Mouse (Mus musculus): ENCODE measurements around the gene Cox4i2. TPM values are rescaled to one million over a fixed set of nuclear protein-coding genes. Genes with fewer than 3 reads are reported as not detected.

Cox4i2 gene
- 0.94 and 1.1 TPM in 2 replicates for polyA plus RNA-seq (2011; ENCODE audit: insufficient read depth, insufficient read length, low read depth, missing spikeins)

DNA sequence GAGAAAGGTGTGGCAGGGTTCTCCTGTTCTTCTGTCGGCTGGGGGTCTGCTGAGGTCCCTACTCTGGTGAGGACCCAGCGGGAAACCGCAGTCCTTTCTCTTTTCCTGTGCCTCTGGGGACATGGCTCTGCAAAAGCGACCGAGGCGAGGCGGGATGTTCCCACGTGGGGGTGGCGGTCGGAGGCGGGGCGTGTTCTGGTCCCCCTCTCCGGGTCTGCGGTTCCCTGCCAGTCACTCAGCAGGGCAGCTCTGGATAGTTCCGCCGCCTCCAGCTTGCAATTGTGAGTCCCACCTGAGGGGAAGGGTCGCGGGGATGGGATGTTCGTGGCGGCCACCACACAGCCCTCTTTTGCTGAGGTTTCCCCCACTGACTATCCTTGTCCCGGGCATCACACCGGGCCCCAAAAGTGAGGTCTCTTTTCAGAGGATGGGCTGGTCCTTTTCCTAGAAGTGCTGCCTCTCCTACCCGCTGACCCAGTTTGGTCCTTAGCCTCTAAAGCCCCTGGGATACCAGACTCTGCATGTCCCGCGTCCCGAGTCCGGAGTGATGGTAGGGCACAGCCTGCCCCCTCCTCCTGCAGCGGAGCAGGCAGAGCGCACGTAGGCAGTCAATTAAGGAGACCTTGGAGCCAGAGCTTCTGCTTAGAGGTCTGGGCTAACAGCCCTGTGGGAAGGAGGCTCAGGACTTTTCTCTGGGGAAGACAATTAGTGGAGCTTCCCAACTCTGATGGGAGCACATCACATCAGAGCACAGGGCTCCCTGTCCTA is at the start of gene Cox4i2:
Cox4i2 (plus strand) TSS at position 230 of the 768 bp plus-strand sequence.
- no peaks in the 10 kb centered on the region for H3K9me3 ChIP-seq (replicated peaks; ENCODE audit: control insufficient read depth, insufficient read depth, low read length, poor library complexity, severe bottlenecking)
- H3K4me3 ChIP-seq (ENCODE audit: low read depth, low read length) = peak within 1 kb of the TSS; percentile 22
- no peaks in the 10 kb centered on the region for H3K36me3 ChIP-seq (ENCODE audit: control insufficient read depth, insufficient read depth, low read length, poor library complexity, severe bottlenecking)
- H3K27me3 ChIP-seq (ENCODE audit: control insufficient read depth, insufficient read depth, low read length, poor library complexity, severe bottlenecking) = no peaks in the 10 kb centered on the region
- H3K4me1 ChIP-seq (ENCODE audit: control insufficient read depth, insufficient read depth, low read length) = no peaks in the 10 kb centered on the region
- TF ChIP-seq EP300 (IDR thresholded peaks at IDR 0.05; ENCODE audit: insufficient read depth, low read depth, low read length) (no peak), POLR2A (IDR thresholded peaks at IDR 0.05; ENCODE audit: insufficient read depth, low read length) (no peak), CTCF (IDR thresholded peaks at IDR 0.05; ENCODE audit: low read depth, low read length) (no peak)
- H3K9ac ChIP-seq (ENCODE audit: low read depth, poor library complexity, severe bottlenecking) = no peak within 1 kb of the TSS
- no peak within 1 kb of the TSS for H3K27ac ChIP-seq (ENCODE audit: insufficient read depth, low read length)

DNA sequence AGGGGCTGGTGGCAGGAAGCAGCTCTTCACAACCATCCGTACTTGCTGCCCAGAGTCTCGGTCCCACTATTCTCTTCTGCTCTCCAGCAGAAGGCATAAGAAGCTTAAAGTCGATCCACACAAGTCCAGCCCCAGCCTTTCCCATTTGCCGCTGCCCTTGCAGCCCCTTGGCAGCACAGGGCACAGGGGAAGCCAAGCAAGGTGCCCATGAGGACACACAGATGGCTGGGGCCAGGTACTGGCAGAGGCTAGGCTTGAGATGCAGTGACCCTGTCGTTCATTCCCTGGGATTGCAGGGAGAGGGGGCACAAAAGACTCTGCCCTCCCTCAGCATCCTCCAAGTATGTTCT is 49.7 kb upstream of the Cox4i2 start:
- H3K9ac ChIP-seq (ENCODE audit: low read depth, poor library complexity, severe bottlenecking) = no peak overlapping the region
- H3K4me1 ChIP-seq (ENCODE audit: control insufficient read depth, insufficient read depth, low read length) = peaks cover 10% of the 10 kb centered on the region
- TF ChIP-seq CTCF (IDR thresholded peaks at IDR 0.05; ENCODE audit: low read depth, low read length) (no peak), POLR2A (IDR thresholded peaks at IDR 0.05; ENCODE audit: insufficient read depth, low read length) (no peak), EP300 (IDR thresholded peaks at IDR 0.05; ENCODE audit: insufficient read depth, low read depth, low read length) (no peak)
- no peak overlapping the region for H3K4me3 ChIP-seq (ENCODE audit: low read depth, low read length)
- H3K27ac ChIP-seq (ENCODE audit: insufficient read depth, low read length) = no peak overlapping the region
- no peaks in the 10 kb centered on the region for H3K27me3 ChIP-seq (ENCODE audit: control insufficient read depth, insufficient read depth, low read length, poor library complexity, severe bottlenecking)
- no peaks in the 10 kb centered on the region for H3K9me3 ChIP-seq (replicated peaks; ENCODE audit: control insufficient read depth, insufficient read depth, low read length, poor library complexity, severe bottlenecking)
- no peaks in the 10 kb centered on the region for H3K36me3 ChIP-seq (ENCODE audit: control insufficient read depth, insufficient read depth, low read length, poor library complexity, severe bottlenecking)

DNA sequence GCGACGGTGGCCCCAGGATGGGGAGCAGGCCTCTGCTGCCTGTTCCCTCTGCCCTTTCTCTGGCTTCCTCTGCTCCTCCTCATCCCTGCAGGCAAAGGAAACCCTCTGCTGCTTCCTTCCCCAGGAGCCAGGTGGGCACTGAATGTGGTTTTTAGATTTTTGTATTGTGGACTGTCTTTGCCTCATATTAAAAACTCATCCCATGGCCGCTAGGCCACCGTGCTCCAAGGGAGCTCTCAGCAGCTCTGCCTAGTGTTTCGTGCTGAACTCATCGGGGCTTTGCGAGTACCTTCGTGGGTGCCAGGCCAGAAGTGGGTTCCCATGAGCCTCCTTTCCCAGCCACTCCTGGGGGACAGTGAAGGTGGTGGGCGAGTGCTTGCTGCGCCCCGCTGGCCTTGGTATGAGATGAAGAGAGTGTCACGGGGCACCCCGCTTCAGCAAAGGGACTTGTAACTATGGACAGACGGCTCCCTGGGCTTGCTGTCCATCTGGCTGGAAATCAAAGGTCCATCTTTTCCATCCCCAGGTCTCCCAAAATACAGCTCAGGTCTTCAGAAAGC is 49.1 kb upstream of the Cox4i2 start:
- TF ChIP-seq POLR2A (IDR thresholded peaks at IDR 0.05; ENCODE audit: insufficient read depth, low read length) = no peak
- TF ChIP-seq CTCF (IDR thresholded peaks at IDR 0.05; ENCODE audit: low read depth, low read length) = no peak
- no peak for TF ChIP-seq EP300 (IDR thresholded peaks at IDR 0.05; ENCODE audit: insufficient read depth, low read depth, low read length)
- Histone ChIP-seq H3K4me3 (ENCODE audit: low read depth, low read length) (no peak overlapping the region), H3K27me3 (ENCODE audit: control insufficient read depth, insufficient read depth, low read length, poor library complexity, severe bottlenecking) (no peaks in the 10 kb centered on the region), H3K9ac (ENCODE audit: low read depth, poor library complexity, severe bottlenecking) (no peak overlapping the region), H3K36me3 (ENCODE audit: control insufficient read depth, insufficient read depth, low read length, poor library complexity, severe bottlenecking) (no peaks in the 10 kb centered on the region), H3K9me3 (replicated peaks; ENCODE audit: control insufficient read depth, insufficient read depth, low read length, poor library complexity, severe bottlenecking) (no peaks in the 10 kb centered on the region), H3K4me1 (ENCODE audit: control insufficient read depth, insufficient read depth, low read length) (peaks cover 4% of the 10 kb centered on the region), H3K27ac (ENCODE audit: insufficient read depth, low read length) (no peak overlapping the region)

DNA sequence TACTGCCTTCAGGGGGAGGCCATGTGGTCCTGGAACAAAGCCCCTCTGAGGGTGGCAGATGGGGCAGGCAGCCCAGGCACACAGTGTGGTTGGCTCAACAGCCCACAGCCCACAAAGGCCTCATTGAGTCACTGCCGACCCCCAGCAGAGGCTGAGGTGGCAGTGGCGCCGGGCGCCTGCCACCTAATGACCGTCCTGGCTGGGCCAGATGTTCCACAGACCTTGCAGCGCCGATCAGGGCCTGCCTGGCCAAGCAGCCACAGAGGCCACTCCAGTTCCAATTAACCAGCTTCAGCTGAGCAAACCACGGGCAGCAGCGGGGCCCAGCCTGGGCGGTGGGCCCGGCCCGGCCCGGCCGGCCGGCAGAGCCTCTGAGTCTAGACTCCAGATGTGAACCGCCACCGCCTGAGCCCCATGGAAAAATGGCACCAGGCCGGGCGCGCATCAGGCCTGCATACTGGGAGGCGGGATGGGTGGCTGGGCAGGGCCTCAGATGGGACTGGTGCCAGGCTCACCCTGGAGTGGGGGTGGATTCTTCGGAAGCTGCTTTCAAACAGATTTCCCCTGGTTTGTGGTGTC is 47.9 kb upstream of the Cox4i2 start:
- peak overlapping the region; percentile 9; the same call in 1 of the 2 replicates for H3K27ac ChIP-seq (ENCODE audit: insufficient read depth, low read length)
- H3K27me3 ChIP-seq (ENCODE audit: control insufficient read depth, insufficient read depth, low read length, poor library complexity, severe bottlenecking) = no peaks in the 10 kb centered on the region
- H3K9me3 ChIP-seq (replicated peaks; ENCODE audit: control insufficient read depth, insufficient read depth, low read length, poor library complexity, severe bottlenecking) = no peaks in the 10 kb centered on the region
- H3K4me3 ChIP-seq (ENCODE audit: low read depth, low read length) = peak overlapping the region; percentile 37
- no peaks in the 10 kb centered on the region for H3K36me3 ChIP-seq (ENCODE audit: control insufficient read depth, insufficient read depth, low read length, poor library complexity, severe bottlenecking)
- peaks cover 3% of the 10 kb centered on the region for H3K4me1 ChIP-seq (ENCODE audit: control insufficient read depth, insufficient read depth, low read length)
- peak overlapping the region; percentile 82 for H3K9ac ChIP-seq (ENCODE audit: low read depth, poor library complexity, severe bottlenecking)
- TF ChIP-seq POLR2A (IDR thresholded peaks at IDR 0.05; ENCODE audit: insufficient read depth, low read length) (no peak), CTCF (IDR thresholded peaks at IDR 0.05; ENCODE audit: low read depth, low read length) (no peak), EP300 (IDR thresholded peaks at IDR 0.05; ENCODE audit: insufficient read depth, low read depth, low read length) (no peak)

DNA sequence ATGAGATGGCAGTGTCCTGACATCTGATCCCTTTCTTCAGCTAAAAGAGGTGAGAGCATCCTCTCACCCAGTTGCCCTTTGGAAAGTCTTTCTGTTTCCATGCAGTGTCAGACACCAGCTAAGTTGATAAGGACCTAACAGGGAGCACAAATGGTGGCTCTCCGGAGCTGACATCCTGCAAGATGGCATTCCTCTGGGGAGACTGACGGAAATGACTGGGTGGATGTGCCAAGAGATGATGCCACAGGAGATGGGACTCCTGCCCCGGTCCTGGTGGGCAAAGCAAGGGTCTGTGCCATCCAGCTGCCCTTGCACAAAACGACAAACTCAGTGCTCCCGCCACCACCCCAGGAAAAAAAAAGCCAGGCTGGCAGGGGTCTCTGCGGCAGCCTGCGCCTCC is 46.8 kb upstream of the Cox4i2 start:
- TF ChIP-seq POLR2A (IDR thresholded peaks at IDR 0.05; ENCODE audit: insufficient read depth, low read length) = no peak
- TF ChIP-seq CTCF (IDR thresholded peaks at IDR 0.05; ENCODE audit: low read depth, low read length) = no peak
- TF ChIP-seq EP300 (IDR thresholded peaks at IDR 0.05; ENCODE audit: insufficient read depth, low read depth, low read length) = no peak
- Histone ChIP-seq H3K36me3 (ENCODE audit: control insufficient read depth, insufficient read depth, low read length, poor library complexity, severe bottlenecking) (no peaks in the 10 kb centered on the region), H3K27me3 (ENCODE audit: control insufficient read depth, insufficient read depth, low read length, poor library complexity, severe bottlenecking) (no peaks in the 10 kb centered on the region)

DNA sequence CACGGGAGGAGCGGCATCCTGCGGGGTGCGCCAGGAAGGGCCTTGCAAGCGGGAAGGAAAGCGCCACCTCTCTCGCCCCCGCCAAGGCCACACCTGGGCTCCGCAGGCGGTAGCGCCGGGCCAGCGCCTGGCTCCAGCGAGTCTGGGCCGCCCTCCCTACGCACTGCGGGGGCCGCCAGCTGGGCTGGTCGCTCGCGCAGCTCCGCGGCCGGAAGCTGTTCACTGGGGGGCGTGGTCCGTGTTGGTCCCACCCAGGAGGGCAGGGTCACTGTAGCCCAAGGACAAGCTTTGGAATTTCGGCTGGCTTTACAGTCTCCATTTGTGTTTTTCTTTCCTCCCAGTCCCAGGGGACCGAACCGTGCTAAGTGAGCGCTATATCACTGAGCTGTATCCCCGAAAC is 46.3 kb upstream of the Cox4i2 start:
- Histone ChIP-seq H3K4me3 (ENCODE audit: low read depth, low read length) (peak overlapping the region; percentile 66), H3K4me1 (ENCODE audit: control insufficient read depth, insufficient read depth, low read length) (peaks cover 3% of the 10 kb centered on the region), H3K27me3 (ENCODE audit: control insufficient read depth, insufficient read depth, low read length, poor library complexity, severe bottlenecking) (no peaks in the 10 kb centered on the region), H3K27ac (ENCODE audit: insufficient read depth, low read length) (peak overlapping the region; percentile 94), H3K9me3 (replicated peaks; ENCODE audit: control insufficient read depth, insufficient read depth, low read length, poor library complexity, severe bottlenecking) (no peaks in the 10 kb centered on the region), H3K36me3 (ENCODE audit: control insufficient read depth, insufficient read depth, low read length, poor library complexity, severe bottlenecking) (no peaks in the 10 kb centered on the region), H3K9ac (ENCODE audit: low read depth, poor library complexity, severe bottlenecking) (peak overlapping the region; percentile 64)
- peak; percentile 41 for TF ChIP-seq POLR2A (IDR thresholded peaks at IDR 0.05; ENCODE audit: insufficient read depth, low read length)
- peak; percentile 81 for TF ChIP-seq EP300 (IDR thresholded peaks at IDR 0.05; ENCODE audit: insufficient read depth, low read depth, low read length)
- TF ChIP-seq CTCF (IDR thresholded peaks at IDR 0.05; ENCODE audit: low read depth, low read length) = no peak

More for the DNA sequence above, 46.8 kb upstream of the Cox4i2 start:
- Histone ChIP-seq H3K4me1 (ENCODE audit: control insufficient read depth, insufficient read depth, low read length) (peaks cover 3% of the 10 kb centered on the region), H3K4me3 (ENCODE audit: low read depth, low read length) (peak overlapping the region; percentile 65), H3K9ac (ENCODE audit: low read depth, poor library complexity, severe bottlenecking) (peak overlapping the region; percentile 59), H3K9me3 (replicated peaks; ENCODE audit: control insufficient read depth, insufficient read depth, low read length, poor library complexity, severe bottlenecking) (no peaks in the 10 kb centered on the region), H3K27ac (ENCODE audit: insufficient read depth, low read length) (peak overlapping the region; percentile 67)
